ENCODE assay signal across 17 mouse cellular contexts in genomic region chr2:20492125-20492524, GRCm38 (mm10).
DNase-seq lines count a peak whose midpoint lies in the region; ATAC-seq and TF ChIP-seq lines count a peak whose summit lies in the region.
"Had no signal": no experiment of that assay in that cellular context is flagged by ENCODE, and none has a peak within 500 bp of the region (broad histone marks: within the 10 kb centered on the region; RNA-seq: fewer than 3 reads in every experiment).

No protein-coding gene starts in this region.

- H3K79me2 ChIP-seq in liver, adult 2 months (ENCODE audit: control insufficient read depth, insufficient read depth, low read length) = no peaks in the 10 kb centered on the region
- H3K79me2 ChIP-seq in CH12.LX (replicated peaks; ENCODE audit: control insufficient read depth, extremely low read depth, insufficient read depth, poor library complexity, severe bottlenecking) = no peaks in the 10 kb centered on the region

- H3K4me3 ChIP-seq in forebrain, postnatal 0 days (ENCODE audit: low read depth, low read length) = no peak overlapping the region
- no peak overlapping the region for H3K4me3 ChIP-seq in forebrain, embryonic 12.5 days (replicated peaks)
- no peak overlapping the region for H3K4me3 ChIP-seq in liver, adult 2 months (ENCODE audit: insufficient read depth, low read depth, low read length)
- no peak overlapping the region for H3K4me3 ChIP-seq in CH12.LX (replicated peaks in 1 of 3; ENCODE audit: low read depth in 2 of 3, low read length in 2 of 3, poor library complexity in 1 of 3)
- no peak overlapping the region for H3K4me3 ChIP-seq in forebrain, embryonic 16.5 days (replicated peaks; ENCODE audit: low read length)
- H3K4me3 ChIP-seq: embryonic facial prominence, embryonic 10.5 days; heart, embryonic 13.5 days; hindbrain, embryonic 12.5 days; limb, embryonic 12.5 days; midbrain, embryonic 12.5 days had no signal

- H3K9me3 ChIP-seq in forebrain, postnatal 0 days (ENCODE audit: low read length) = no peaks in the 10 kb centered on the region
- no peaks in the 10 kb centered on the region for H3K9me3 ChIP-seq in forebrain, embryonic 12.5 days
- H3K9me3 ChIP-seq in CH12.LX (replicated peaks; ENCODE audit: low read length) = peaks cover 4% of the 10 kb centered on the region
- H3K9me3 ChIP-seq in forebrain, embryonic 16.5 days (ENCODE audit: control insufficient read depth, low read length) = no peaks in the 10 kb centered on the region
- H3K9me3 ChIP-seq: heart, embryonic 13.5 days; midbrain, embryonic 12.5 days had no signal

- in situ Hi-C loops in CH12.LX (cut with MboI; ENCODE audit: low pct_ligation_motif_present, low pct_unique_long_range_greater_than_20kb, low sequenced_read_pairs) = loop anchor here (25.0 kb wide), 1 partner anchor 205 kb away; no protein-coding TSS in a partner anchor

- TF ChIP-seq CTCF in forebrain, postnatal 0 days (IDR thresholded peaks at IDR 0.05; ENCODE audit: low read depth) = peak; percentile 30; the same call in 1 of the 2 replicates
- TF ChIP-seq CTCF in liver, adult 2 months (IDR thresholded peaks at IDR 0.05; ENCODE audit: low read depth, low read length) = peak; percentile 50; the same call in 1 of the 2 replicates
- peak; percentile 39 to 60; a peak in 2 of 4 replicates for TF ChIP-seq CTCF in CH12.LX (conservative IDR thresholded peaks at IDR 0.05 in 1 of 2, IDR thresholded peaks at IDR 0.05 in 1 of 2; ENCODE audit: low read depth in 2 of 2, low read length in 2 of 2)

- no peaks in the 10 kb centered on the region for H3K36me3 ChIP-seq in forebrain, postnatal 0 days (ENCODE audit: insufficient read depth)
- no peaks in the 10 kb centered on the region for H3K36me3 ChIP-seq in forebrain, embryonic 12.5 days (replicated peaks)
- H3K36me3 ChIP-seq in liver, adult 2 months (ENCODE audit: control insufficient read depth, insufficient read depth, low read length) = no peaks in the 10 kb centered on the region
- no peaks in the 10 kb centered on the region for H3K36me3 ChIP-seq in CH12.LX (replicated peaks in 1 of 2; ENCODE audit: control insufficient read depth in 1 of 2, insufficient read depth in 1 of 2, low read length in 1 of 2)
- H3K36me3 ChIP-seq in forebrain, embryonic 16.5 days (ENCODE audit: control insufficient read depth, insufficient read depth) = no peaks in the 10 kb centered on the region
- H3K36me3 ChIP-seq: embryonic facial prominence, embryonic 10.5 days; heart, embryonic 13.5 days; hindbrain, embryonic 12.5 days; limb, embryonic 12.5 days; midbrain, embryonic 12.5 days had no signal

- WGBS in forebrain, postnatal 0 days = 52% methylated on average over 2 of the region's 2 CpGs
- WGBS in forebrain, embryonic 12.5 days = 55% methylated on average over 2 of the region's 2 CpGs
- 47% methylated on average over 2 of the region's 2 CpGs for WGBS in liver, adult 2 months
- WGBS in forebrain, embryonic 16.5 days = 55% methylated on average over 2 of the region's 2 CpGs

- H3K27me3 ChIP-seq in forebrain, postnatal 0 days (ENCODE audit: insufficient read depth, low read length) = no peaks in the 10 kb centered on the region
- H3K27me3 ChIP-seq in forebrain, embryonic 12.5 days = no peaks in the 10 kb centered on the region
- no peaks in the 10 kb centered on the region for H3K27me3 ChIP-seq in liver, adult 2 months (ENCODE audit: control insufficient read depth, insufficient read depth, low read length)
- H3K27me3 ChIP-seq in CH12.LX (replicated peaks) = no peaks in the 10 kb centered on the region
- H3K27me3 ChIP-seq in forebrain, embryonic 16.5 days (replicated peaks; ENCODE audit: control insufficient read depth, insufficient read depth, low read length) = no peaks in the 10 kb centered on the region
- H3K27me3 ChIP-seq: heart, embryonic 13.5 days; hindbrain, embryonic 12.5 days; limb, embryonic 12.5 days; midbrain, embryonic 12.5 days had no signal

- H3K4me2 ChIP-seq in forebrain, postnatal 0 days (ENCODE audit: low read depth) = no peak overlapping the region
- H3K4me2 ChIP-seq in forebrain, embryonic 12.5 days = no peak overlapping the region
- no peak overlapping the region for H3K4me2 ChIP-seq in CH12.LX (ENCODE audit: insufficient read depth, low read depth, poor library complexity, severe bottlenecking)
- H3K4me2 ChIP-seq in forebrain, embryonic 16.5 days (ENCODE audit: low read length) = no peak overlapping the region
- H3K4me2 ChIP-seq: heart, embryonic 13.5 days; hindbrain, embryonic 12.5 days; limb, embryonic 12.5 days; midbrain, embryonic 12.5 days had no signal

- H3K9ac ChIP-seq in forebrain, postnatal 0 days = no peak overlapping the region
- H3K9ac ChIP-seq in forebrain, embryonic 12.5 days = no peak overlapping the region
- H3K9ac ChIP-seq in liver, adult 2 months (ENCODE audit: low read depth, low read length) = no peak overlapping the region
- no peak overlapping the region for H3K9ac ChIP-seq in CH12.LX (ENCODE audit: insufficient read depth, low read depth)
- no peak overlapping the region for H3K9ac ChIP-seq in forebrain, embryonic 16.5 days (replicated peaks; ENCODE audit: low read depth, low read length)
- H3K9ac ChIP-seq: heart, embryonic 13.5 days; hindbrain, embryonic 12.5 days; limb, embryonic 12.5 days; midbrain, embryonic 12.5 days had no signal

- peak; percentile 50 for TF ChIP-seq RAD21 in CH12.LX (IDR thresholded peaks at IDR 0.05; ENCODE audit: low read depth, low read length)

- DNase-seq in forebrain, postnatal 0 days = no peak
- peak; percentile 13 for DNase-seq in liver, adult 2 months (ENCODE audit: extremely low read depth, low read depth, low spot score)
- DNase-seq in liver (no peak), CH12.LX (ENCODE audit: extremely low read depth) (no peak)
- DNase-seq in c-Kit-positive CD71-positive TER-119-positive erythroid progenitor cells, embryonic 14.5 days (ENCODE audit: low spot score) = peak; percentile 9
- no peak for DNase-seq in frontal cortex, postnatal 10 days (ENCODE audit: low spot score in 2 of 2)
- DNase-seq: cerebellum, adult 9-10 months; gastrocnemius, postnatal 14 days; kidney, postnatal 10 days; thymus, adult 18-20 months had no signal

- no peaks in the 10 kb centered on the region for H3K4me1 ChIP-seq in forebrain, postnatal 0 days (ENCODE audit: insufficient read depth)
- H3K4me1 ChIP-seq in forebrain, embryonic 12.5 days = 0 out of 2 replicates have a peak, but pooled peaks cover 3% of the 10 kb centered on the region
- no peaks in the 10 kb centered on the region for H3K4me1 ChIP-seq in liver, adult 2 months (ENCODE audit: control insufficient read depth, insufficient read depth, low read length)
- H3K4me1 ChIP-seq in CH12.LX (ENCODE audit: control insufficient read depth in 1 of 2, insufficient read depth in 2 of 2) = peaks cover 0 to 3% of the 10 kb centered on the region in 2 experiments; a peak in 1 of 4 replicates
- H3K4me1 ChIP-seq in forebrain, embryonic 16.5 days (replicated peaks; ENCODE audit: control insufficient read depth, insufficient read depth, low read length) = no peaks in the 10 kb centered on the region
- H3K4me1 ChIP-seq: heart, embryonic 13.5 days; hindbrain, embryonic 12.5 days; limb, embryonic 12.5 days; midbrain, embryonic 12.5 days had no signal

- H3K27ac ChIP-seq in forebrain, postnatal 0 days (ENCODE audit: low read depth, low read length) = no peak overlapping the region
- no peak overlapping the region for H3K27ac ChIP-seq in forebrain, embryonic 12.5 days
- H3K27ac ChIP-seq in liver, adult 2 months (replicated peaks; ENCODE audit: insufficient read depth, low read depth, low read length) = no peak overlapping the region
- H3K27ac ChIP-seq in CH12.LX (ENCODE audit: insufficient read depth, low read depth) = no peak overlapping the region
- H3K27ac ChIP-seq in forebrain, embryonic 16.5 days (ENCODE audit: low read length) = no peak overlapping the region
- H3K27ac ChIP-seq: embryonic facial prominence, embryonic 10.5 days; heart, embryonic 13.5 days; hindbrain, embryonic 12.5 days; limb, embryonic 12.5 days; midbrain, embryonic 12.5 days had no signal

- no peak for TF ChIP-seq EP300 in CH12.LX (IDR thresholded peaks at IDR 0.05; ENCODE audit: low read length)

- TF ChIP-seq POLR2A in liver, adult 2 months (IDR thresholded peaks at IDR 0.05; ENCODE audit: extremely low read depth, insufficient read depth, low read length) = no peak
- TF ChIP-seq POLR2A in CH12.LX (IDR thresholded peaks at IDR 0.05; ENCODE audit: low read depth, low read length) = no peak

- no peak for ATAC-seq in forebrain, postnatal 0 days
- ATAC-seq in forebrain, embryonic 12.5 days (ENCODE audit: low FRiP score) = no peak
- ATAC-seq in forebrain, embryonic 16.5 days = no peak

- dilution Hi-C loops in CH12.LX (cut with MboI; ENCODE audit: extremely low pct_ligation_motif_present, extremely low pct_unique_long_range_greater_than_20kb, low sequenced_read_pairs) = no loop called here

TF ChIP-seq in CH12.LX, 34 proteins besides CTCF, POLR2A, EP300 and RAD21:
- TF ChIP-seq HCFC1 (IDR thresholded peaks at IDR 0.05; ENCODE audit: low read depth, low read length) (no peak), SMC3 (IDR thresholded peaks at IDR 0.05; ENCODE audit: low read depth, low read length) (peak; percentile 56)

Comparison
In these comparisons a context has a peak if more than half of its experiments do, and no peak if none do; other contexts are left out.
1. DNase-seq: peak in liver, adult 2 months (single experiment) and c-Kit-positive CD71-positive TER-119-positive erythroid progenitor cells, embryonic 14.5 days (single experiment); none in forebrain, postnatal 0 days (single experiment), liver (single experiment), CH12.LX (single experiment) and frontal cortex, postnatal 10 days (0 of 2).
2. Peak in every context shown above with its lines, with median percentiles within 50 percentile points of each other: CTCF ChIP-seq.